In the genomic region with DNA sequence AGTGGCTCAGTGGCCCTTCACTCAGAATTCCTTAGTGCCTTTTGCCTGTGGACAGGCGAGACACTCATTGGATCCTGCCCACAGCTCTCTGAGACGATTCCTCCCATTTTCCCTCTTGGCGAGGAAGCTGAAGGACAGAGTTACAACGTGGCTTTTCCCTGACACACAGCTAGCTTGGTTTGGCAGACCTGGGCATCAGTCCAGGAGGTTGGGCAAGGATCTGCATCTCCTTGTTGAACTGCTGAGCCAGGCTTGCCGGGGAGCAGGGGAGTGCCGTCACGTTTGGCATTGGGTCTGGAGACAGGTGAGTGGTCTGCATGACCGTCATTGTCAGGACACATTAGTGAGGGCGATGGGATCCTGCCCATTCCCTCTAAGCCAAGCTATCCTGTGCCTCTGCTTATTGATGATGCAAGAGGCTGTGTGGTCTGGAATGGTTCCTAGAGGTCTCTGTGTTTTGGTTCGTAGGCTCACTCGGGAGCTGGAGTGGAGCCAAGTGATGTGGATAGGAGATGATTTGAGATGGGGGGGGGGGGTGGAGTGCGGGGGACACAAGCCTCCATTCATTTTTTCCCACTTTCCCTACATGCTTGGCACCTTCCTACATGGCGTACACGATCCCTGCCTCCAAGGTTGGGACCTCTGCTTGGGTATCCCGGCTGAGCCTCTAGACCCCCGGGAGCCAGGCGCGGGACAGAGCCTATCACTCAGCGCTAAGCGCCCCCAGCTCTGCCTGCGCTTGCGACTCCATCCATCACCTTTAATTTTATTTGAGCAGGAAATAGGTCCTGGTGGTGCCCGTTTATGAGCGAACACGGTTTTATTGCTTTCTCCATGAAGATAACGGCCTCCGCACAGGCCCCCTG, we compare ENCODE assay signal across 11 mouse cellular contexts. TPM values are rescaled to one million over a fixed set of nuclear protein-coding genes. Genes with fewer than 3 reads are reported as not detected.
DNase-seq lines count a peak whose midpoint lies in the region; ATAC-seq and TF ChIP-seq lines count a peak whose summit lies in the region.
"Had no signal": no experiment of that assay in that cellular context is flagged by ENCODE, and none has a peak within 500 bp of the region (broad histone marks: within the 10 kb centered on the region; RNA-seq: fewer than 3 reads in every experiment).

No protein-coding gene starts in this region.

- H3K4me3 ChIP-seq in forebrain, embryonic 14.5 days (ENCODE audit: low read depth, low read length), result no peak overlapping the region
- H3K4me3 ChIP-seq in forebrain, embryonic 11.5 days (ENCODE audit: low read depth, low read length), result no peak overlapping the region
- H3K4me3 ChIP-seq in myocyte, result no peak overlapping the region

- no peaks in the 10 kb centered on the region for H3K79me2 ChIP-seq in myocyte (ENCODE audit: control insufficient read depth, insufficient read depth)

- DNase-seq in forebrain, embryonic 14.5 days (ENCODE audit: low spot score), result peak; percentile 31
- no peak for DNase-seq in forebrain, embryonic 11.5 days (ENCODE audit: low spot score)
- peak; percentile 34 for DNase-seq in lung, postnatal 10 days
- no peak for DNase-seq in lung, postnatal 4 days
- peak; percentile 66 for DNase-seq in adrenal gland, postnatal 25 days
- DNase-seq in thymus, postnatal 10 days (ENCODE audit: low spot score in 2 of 2), result no peak
- DNase-seq: right cerebral cortex, adult 18-20 months had no signal

- 71% methylated on average over 27 of the region's 27 CpGs for WGBS in forebrain, embryonic 14.5 days
- WGBS in forebrain, embryonic 11.5 days, result 89% methylated on average over 27 of the region's 27 CpGs

- H3K4me1 ChIP-seq in forebrain, embryonic 14.5 days (ENCODE audit: control insufficient read depth, insufficient read depth, low read length), result no peaks in the 10 kb centered on the region; the same call in none of the 2 replicates
- no peaks in the 10 kb centered on the region for H3K4me1 ChIP-seq in forebrain, embryonic 11.5 days (replicated peaks; ENCODE audit: control insufficient read depth, insufficient read depth, low read length)

- peak; percentile 7 for TF ChIP-seq POLR2A in myocyte (IDR thresholded peaks at IDR 0.05; ENCODE audit: insufficient read length, low read depth)

- no peak overlapping the region for H3K4me2 ChIP-seq in forebrain, embryonic 14.5 days (ENCODE audit: low read length)
- H3K4me2 ChIP-seq in forebrain, embryonic 11.5 days (ENCODE audit: low read depth, low read length, severe bottlenecking), result no peak overlapping the region
- peak overlapping the region; percentile 50 for H3K4me2 ChIP-seq in myocyte (ENCODE audit: low read depth)

- H3K9me3 ChIP-seq in forebrain, embryonic 14.5 days (replicated peaks; ENCODE audit: control insufficient read depth, low read length), result no peaks in the 10 kb centered on the region
- H3K9me3 ChIP-seq in forebrain, embryonic 11.5 days (ENCODE audit: control insufficient read depth, low read length), result no peaks in the 10 kb centered on the region

- no peak overlapping the region for H3K9ac ChIP-seq in forebrain, embryonic 14.5 days (ENCODE audit: low read length)
- H3K9ac ChIP-seq in forebrain, embryonic 11.5 days (ENCODE audit: low read length), result no peak overlapping the region

- ATAC-seq in forebrain, embryonic 14.5 days, result no peak
- ATAC-seq in forebrain, embryonic 11.5 days (replicated peaks; ENCODE audit: low FRiP score), result no peak
- no peak for ATAC-seq in erythroblast, adult 5-6 weeks (replicated peaks; ENCODE audit: low FRiP score, poor library complexity, severe bottlenecking)
- ATAC-seq: activated CD4-positive, CD25-positive, alpha-beta regulatory T cell, adult 4 months had no signal

- no peak overlapping the region for H3K27ac ChIP-seq in forebrain, embryonic 14.5 days (ENCODE audit: low read depth, low read length)
- H3K27ac ChIP-seq in forebrain, embryonic 11.5 days (ENCODE audit: low read depth, low read length), result no peak overlapping the region

- H3K27me3 ChIP-seq in forebrain, embryonic 14.5 days (replicated peaks; ENCODE audit: control insufficient read depth, insufficient read depth, low read length), result no peaks in the 10 kb centered on the region
- H3K27me3 ChIP-seq in forebrain, embryonic 11.5 days (ENCODE audit: control insufficient read depth, insufficient read depth, low read length), result no peaks in the 10 kb centered on the region
- no peaks in the 10 kb centered on the region for H3K27me3 ChIP-seq in myocyte (ENCODE audit: control insufficient read depth, insufficient read depth, insufficient read length)

- no peaks in the 10 kb centered on the region for H3K36me3 ChIP-seq in forebrain, embryonic 14.5 days (ENCODE audit: control insufficient read depth, insufficient read depth, low read length)
- no peaks in the 10 kb centered on the region for H3K36me3 ChIP-seq in forebrain, embryonic 11.5 days (ENCODE audit: control insufficient read depth, insufficient read depth, low read length)
- no peaks in the 10 kb centered on the region for H3K36me3 ChIP-seq in myocyte (ENCODE audit: control insufficient read depth, insufficient read depth)

- H3ac ChIP-seq in myocyte (ENCODE audit: control insufficient read depth, insufficient read length), result no peak overlapping the region

TF ChIP-seq in myocyte, 11 proteins besides CTCF, POLR2A, EP300 and RAD21:
- TF ChIP-seq CEBPB (IDR thresholded peaks at IDR 0.05; ENCODE audit: insufficient read depth, poor library complexity, severe bottlenecking), result peak; percentile 77; the same call in 1 of the 2 replicates
- no peak for TF ChIP-seq E2F4 (IDR thresholded peaks at IDR 0.05; ENCODE audit: insufficient read depth)

RNA-seq across cellular contexts. Expression of a gene that starts 9.5 kb away (rescaled TPM):
- 0.05 and 0.20 TPM in 2 replicates for polyA plus RNA-seq in forebrain, embryonic 14.5 days (2014; fragmentation: Nextera tagmentation; extraction: Ambion mirVana)
- 0.05 TPM in 1 of 2 replicates, not detected in the other for polyA plus RNA-seq in forebrain, embryonic 11.5 days (2014; fragmentation: Nextera tagmentation; extraction: Ambion mirVana)
- 0.06 TPM in 1 of 2 replicates, not detected in the other for total RNA-seq in adrenal gland, postnatal 25 days (2021)
- 1.3 TPM for polyA plus RNA-seq in myocyte (2012; fragmentation: generic; extraction: Trizol)
- not detected in 2 replicates for total RNA-seq in erythroblast, adult 5-6 weeks (2015; ENCODE audit: low replicate concordance)
- total RNA-seq in erythroblast, adult 5-6 weeks (2017; ENCODE audit: low replicate concordance), result not detected in 2 replicates

RNA-seq across cellular contexts. Expression of a gene that starts 43.3 kb away (rescaled TPM):
- polyA plus RNA-seq in forebrain, embryonic 14.5 days (2014; fragmentation: Nextera tagmentation; extraction: Ambion mirVana), result 0.04 TPM in 1 of 2 replicates, not detected in the other
- polyA plus RNA-seq in forebrain, embryonic 11.5 days (2014; fragmentation: Nextera tagmentation; extraction: Ambion mirVana), result 0.24 TPM in 1 of 2 replicates, not detected in the other
- total RNA-seq in adrenal gland, postnatal 25 days (2021), result 1.1 and 1.2 TPM in 2 replicates
- not detected for polyA plus RNA-seq in myocyte (2012; fragmentation: generic; extraction: Trizol)
- total RNA-seq in erythroblast, adult 5-6 weeks (2015; ENCODE audit: low replicate concordance), result not detected in 2 replicates
- total RNA-seq in erythroblast, adult 5-6 weeks (2017; ENCODE audit: low replicate concordance), result not detected in 2 replicates
- polyA plus RNA-seq: activated CD4-positive, CD25-positive, alpha-beta regulatory T cell, adult 4 months; heart, embryonic 14.5 days had no signal

Comparison
In these comparisons a context has a peak if more than half of its experiments do, and no peak if none do; other contexts are left out.
1. DNase-seq: peak in forebrain, embryonic 14.5 days (single experiment), lung, postnatal 10 days (single experiment) and adrenal gland, postnatal 25 days (single experiment); none in forebrain, embryonic 11.5 days (single experiment), lung, postnatal 4 days (0 of 2) and thymus, postnatal 10 days (0 of 2).